Mouse (Mus musculus): ENCODE data around the gene Trim62. TPM values are rescaled to one million over a fixed set of nuclear protein-coding genes. Genes with fewer than 3 reads are reported as not detected.

The Trim62 gene
- polyA plus RNA-seq, 1 experiment from 2014 or later: 0.15 TPM

- Histone ChIP-seq H3K4me1 (ENCODE audit: control insufficient read depth, low read depth, low read length) (no peaks in the 10 kb centered on the region), H3K27me3 (ENCODE audit: control insufficient read depth, insufficient read depth, low read depth, low read length) (no peaks in the 10 kb centered on the region), H3K36me3 (ENCODE audit: control insufficient read depth, insufficient read depth) (no peaks in the 10 kb centered on the region), H3K4me2 (ENCODE audit: low read depth, low read length) (no peak overlapping the region), H3K9ac (ENCODE audit: low read depth, low read length) (no peak overlapping the region), H3K4me3 (ENCODE audit: low read depth, low read length) (no peak overlapping the region), H3K27ac (ENCODE audit: low read length) (no peak overlapping the region), H3K9me3 (replicated peaks; ENCODE audit: control insufficient read depth, low read length) (no peaks in the 10 kb centered on the region)
- no peak for ATAC-seq (ENCODE audit: low read depth)
- WGBS (ENCODE audit: insufficient replicate concordance): 72% methylated on average over 14 of the region's 14 CpGs
These were observed 17.1 kb downstream of the Trim62 start for GRCm38 (mm10) chr4:128900484-128900883.

- ATAC-seq (ENCODE audit: low read depth): no peak
- no peaks in the 10 kb centered on the region for H3K9me3 ChIP-seq (replicated peaks; ENCODE audit: control insufficient read depth, low read length)
- H3K4me1 ChIP-seq (ENCODE audit: control insufficient read depth, low read depth, low read length): no peaks in the 10 kb centered on the region
- no peak overlapping the region for H3K4me3 ChIP-seq (ENCODE audit: low read depth, low read length)
- no peak overlapping the region for H3K27ac ChIP-seq (ENCODE audit: low read length)
- H3K9ac ChIP-seq (ENCODE audit: low read depth, low read length): no peak overlapping the region
- H3K27me3 ChIP-seq (ENCODE audit: control insufficient read depth, insufficient read depth, low read depth, low read length): no peaks in the 10 kb centered on the region
- 58% methylated on average over 8 of the region's 8 CpGs for WGBS (ENCODE audit: insufficient replicate concordance)
- no peak overlapping the region for H3K4me2 ChIP-seq (ENCODE audit: low read depth, low read length)
- no peaks in the 10 kb centered on the region for H3K36me3 ChIP-seq (ENCODE audit: control insufficient read depth, insufficient read depth)
These were observed 19.0 kb downstream of the Trim62 start for GRCm38 (mm10) chr4:128902390-128902789.

- Histone ChIP-seq H3K9me3 (replicated peaks; ENCODE audit: control insufficient read depth, low read length) (no peaks in the 10 kb centered on the region), H3K27me3 (ENCODE audit: control insufficient read depth, insufficient read depth, low read depth, low read length) (no peaks in the 10 kb centered on the region), H3K4me3 (ENCODE audit: low read depth, low read length) (no peak overlapping the region), H3K4me1 (ENCODE audit: control insufficient read depth, low read depth, low read length) (no peaks in the 10 kb centered on the region), H3K4me2 (ENCODE audit: low read depth, low read length) (no peak overlapping the region), H3K9ac (ENCODE audit: low read depth, low read length) (no peak overlapping the region), H3K27ac (ENCODE audit: low read length) (no peak overlapping the region), H3K36me3 (ENCODE audit: control insufficient read depth, insufficient read depth) (no peaks in the 10 kb centered on the region)
- WGBS (ENCODE audit: insufficient replicate concordance): 64% methylated on average over 8 of the region's 8 CpGs
- ATAC-seq (ENCODE audit: low read depth): no peak
These were observed 20.8 kb downstream of the Trim62 start for GRCm38 (mm10) chr4:128904035-128904800.

- H3K9me3 ChIP-seq (replicated peaks; ENCODE audit: control insufficient read depth, low read length): no peaks in the 10 kb centered on the region
- H3K4me3 ChIP-seq (ENCODE audit: low read depth, low read length): no peak overlapping the region
- H3K9ac ChIP-seq (ENCODE audit: low read depth, low read length): no peak overlapping the region
- WGBS (ENCODE audit: insufficient replicate concordance): 45% methylated on average over 8 of the region's 8 CpGs
- H3K27me3 ChIP-seq (ENCODE audit: control insufficient read depth, insufficient read depth, low read depth, low read length): no peaks in the 10 kb centered on the region
- H3K27ac ChIP-seq (ENCODE audit: low read length): no peak overlapping the region
- no peaks in the 10 kb centered on the region for H3K4me1 ChIP-seq (ENCODE audit: control insufficient read depth, low read depth, low read length)
- no peak for ATAC-seq (ENCODE audit: low read depth)
- H3K4me2 ChIP-seq (ENCODE audit: low read depth, low read length): no peak overlapping the region
- no peaks in the 10 kb centered on the region for H3K36me3 ChIP-seq (ENCODE audit: control insufficient read depth, insufficient read depth)
These were observed 21.9 kb downstream of the Trim62 start for GRCm38 (mm10) chr4:128905251-128905650.

- Histone ChIP-seq H3K4me2 (ENCODE audit: low read depth, low read length) (no peak overlapping the region), H3K9me3 (replicated peaks; ENCODE audit: control insufficient read depth, low read length) (no peaks in the 10 kb centered on the region), H3K27ac (ENCODE audit: low read length) (no peak overlapping the region), H3K4me3 (ENCODE audit: low read depth, low read length) (no peak overlapping the region), H3K36me3 (ENCODE audit: control insufficient read depth, insufficient read depth) (no peaks in the 10 kb centered on the region), H3K27me3 (ENCODE audit: control insufficient read depth, insufficient read depth, low read depth, low read length) (no peaks in the 10 kb centered on the region), H3K4me1 (ENCODE audit: control insufficient read depth, low read depth, low read length) (no peaks in the 10 kb centered on the region), H3K9ac (ENCODE audit: low read depth, low read length) (no peak overlapping the region)
- 54% methylated on average over 8 of the region's 8 CpGs for WGBS (ENCODE audit: insufficient replicate concordance)
- no peak for ATAC-seq (ENCODE audit: low read depth)
These were observed 23.4 kb downstream of the Trim62 start for GRCm38 (mm10) chr4:128906757-128907156.

- H3K9ac ChIP-seq (ENCODE audit: low read depth, low read length): no peak overlapping the region
- no peak overlapping the region for H3K4me2 ChIP-seq (ENCODE audit: low read depth, low read length)
- H3K27ac ChIP-seq (ENCODE audit: low read length): no peak overlapping the region
- no peak for ATAC-seq (ENCODE audit: low read depth)
- no peaks in the 10 kb centered on the region for H3K4me1 ChIP-seq (ENCODE audit: control insufficient read depth, low read depth, low read length)
- no peaks in the 10 kb centered on the region for H3K36me3 ChIP-seq (ENCODE audit: control insufficient read depth, insufficient read depth)
- WGBS (ENCODE audit: insufficient replicate concordance): 57% methylated on average over 12 of the region's 12 CpGs
- H3K27me3 ChIP-seq (ENCODE audit: control insufficient read depth, insufficient read depth, low read depth, low read length): no peaks in the 10 kb centered on the region
- H3K4me3 ChIP-seq (ENCODE audit: low read depth, low read length): no peak overlapping the region
- H3K9me3 ChIP-seq (replicated peaks; ENCODE audit: control insufficient read depth, low read length): no peaks in the 10 kb centered on the region
These were observed 24.0 kb downstream of the Trim62 start for GRCm38 (mm10) chr4:128907238-128907968.

- 57% methylated on average over 24 of the region's 24 CpGs for WGBS (ENCODE audit: insufficient replicate concordance)
- Histone ChIP-seq H3K4me3 (ENCODE audit: low read depth, low read length) (no peak overlapping the region), H3K4me2 (ENCODE audit: low read depth, low read length) (no peak overlapping the region), H3K9me3 (replicated peaks; ENCODE audit: control insufficient read depth, low read length) (no peaks in the 10 kb centered on the region), H3K4me1 (ENCODE audit: control insufficient read depth, low read depth, low read length) (no peaks in the 10 kb centered on the region), H3K36me3 (ENCODE audit: control insufficient read depth, insufficient read depth) (no peaks in the 10 kb centered on the region), H3K27ac (ENCODE audit: low read length) (no peak overlapping the region), H3K27me3 (ENCODE audit: control insufficient read depth, insufficient read depth, low read depth, low read length) (no peaks in the 10 kb centered on the region), H3K9ac (ENCODE audit: low read depth, low read length) (no peak overlapping the region)
- ATAC-seq (ENCODE audit: low read depth): no peak
These were observed 25.4 kb downstream of the Trim62 start for GRCm38 (mm10) chr4:128908586-128909377.

GRCm38 (mm10) chr4:128909378-128909831 lies 26.0 kb downstream of the Trim62 start:
- 67% methylated on average over 14 of the region's 14 CpGs for WGBS (ENCODE audit: insufficient replicate concordance)
- H3K4me3 ChIP-seq (ENCODE audit: low read depth, low read length): no peak overlapping the region
- no peak for ATAC-seq (ENCODE audit: low read depth)

More at GRCm38 (mm10) chr4:128909378-128909831, 26.0 kb downstream of the Trim62 start:
- Histone ChIP-seq H3K36me3 (ENCODE audit: control insufficient read depth, insufficient read depth) (no peaks in the 10 kb centered on the region), H3K9me3 (replicated peaks; ENCODE audit: control insufficient read depth, low read length) (no peaks in the 10 kb centered on the region), H3K9ac (ENCODE audit: low read depth, low read length) (no peak overlapping the region), H3K4me1 (ENCODE audit: control insufficient read depth, low read depth, low read length) (no peaks in the 10 kb centered on the region), H3K27ac (ENCODE audit: low read length) (no peak overlapping the region), H3K4me2 (ENCODE audit: low read depth, low read length) (no peak overlapping the region), H3K27me3 (ENCODE audit: control insufficient read depth, insufficient read depth, low read depth, low read length) (no peaks in the 10 kb centered on the region)

All from liver, embryonic 16.5 days (tissue).